Mouse (Mus musculus) limb, embryonic 13.5 days (tissue): Measurements from ENCODE around the gene Efna1. TPM values are rescaled to one million over a fixed set of nuclear protein-coding genes. Genes with fewer than 3 reads are reported as not detected.

Experiments used
- ATAC-seq: fragments of 200-750 bp; cut with Nextera tagmentation; 2 replicates; pipeline ENCODE4 v1.8.0; 2017; ENCODE audit warnings: low read depth, moderate number of reproducible peaks, moderate TSS enrichment; ENCODE audit not compliant: low FRiP score
- H3K27ac ChIP-seq: fragments of 300-500 bp; sonication (generic); 2 replicates; pipeline ENCODE4 v1.5.1; 2015; ENCODE audit warnings: inconsistent platforms, mild to moderate bottlenecking, moderate library complexity
- H3K27me3 ChIP-seq: fragments of 300-500 bp; sonication (generic); 2 replicates; pipeline ENCODE4 v1.6.1; 2015; ENCODE audit warnings: mild to moderate bottlenecking, inconsistent platforms
- H3K36me3 ChIP-seq: fragments of 300-500 bp; sonication (generic); 2 replicates; pipeline ENCODE4 v1.6.1; 2015; ENCODE audit warnings: inconsistent platforms, mild to moderate bottlenecking, moderate library complexity
- H3K4me1 ChIP-seq: fragments of 300-500 bp; sonication (generic); 2 replicates; pipeline ENCODE4 v1.6.1; 2015; ENCODE audit warnings: inconsistent platforms
- H3K4me2 ChIP-seq: fragments of 300-500 bp; sonication (generic); replicated peaks from 2 replicates; pipeline ENCODE4 v1.6.1; 2015; ENCODE audit warnings: inconsistent platforms, mild to moderate bottlenecking, moderate library complexity
- H3K4me3 ChIP-seq: fragments of 300-500 bp; sonication (generic); 2 replicates; pipeline ENCODE4 v1.5.1; 2015; ENCODE audit warnings: moderate library complexity, mild to moderate bottlenecking, inconsistent platforms
- H3K9ac ChIP-seq: fragments of 300-500 bp; sonication (generic); 2 replicates; pipeline ENCODE4 v1.6.1; 2015; ENCODE audit warnings: mild to moderate bottlenecking, inconsistent platforms
- H3K9me3 ChIP-seq: fragments of 300-500 bp; sonication (generic); 2 replicates; pipeline ENCODE4 v1.6.1; 2016; ENCODE audit warnings: inconsistent platforms
- WGBS: fragments of 180-500 bp; shearing (Covaris S2); methylation state at CpG from one replicate; pipeline ENCODE4 v1.1.7; 2015; 5-methylcytosine and 5-hydroxymethylcytosine counted together
- polyA plus RNA-seq: library from polyadenylated mRNA; unstranded; fragments of >200 nt; fragmentation: Nextera tagmentation; extraction: Ambion mirVana; gene quantifications from 2 replicates; pipeline ENCODE4 v1.2.1, GENCODE M21; 2015

Efna1 gene
- polyA plus RNA-seq, 1 experiment from 2014 or later, result 44.0 TPM

DNA sequence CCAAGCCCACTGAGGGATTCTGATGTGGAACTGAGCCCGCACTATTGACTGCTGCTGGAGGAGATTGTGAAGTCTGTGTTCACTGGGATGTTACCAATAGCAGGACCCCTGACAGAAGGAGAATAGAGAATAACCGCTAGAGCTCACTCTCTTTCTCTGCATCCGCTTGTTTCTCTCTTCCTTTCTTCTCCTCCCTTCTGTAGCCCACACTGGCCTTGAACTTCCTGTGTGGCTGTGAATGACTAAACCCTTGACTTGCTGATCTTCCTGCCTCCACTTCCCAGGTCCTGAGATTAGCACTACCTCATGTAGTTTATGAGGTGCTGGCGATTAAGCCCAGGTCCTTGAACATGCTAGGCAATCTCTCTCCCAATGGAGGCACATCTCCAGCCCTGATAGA lies 33.5 kb downstream of the Efna1 start:
- H3K36me3 ChIP-seq, result peaks cover 20% of the 10 kb centered on the region; the same call in 1 of the 2 replicates
- 87% methylated on average over 4 of the region's 4 CpGs for WGBS
- peak overlapping the region; percentile 87 for H3K9ac ChIP-seq
- H3K4me3 ChIP-seq, result peak overlapping the region; percentile 77
- H3K27me3 ChIP-seq, result no peaks in the 10 kb centered on the region
- H3K4me2 ChIP-seq, result peak overlapping the region; percentile 91
- H3K4me1 ChIP-seq, result peaks cover 57% of the 10 kb centered on the region
- H3K27ac ChIP-seq, result no peak overlapping the region
- no peaks in the 10 kb centered on the region for H3K9me3 ChIP-seq
- ATAC-seq, result no peak

DNA sequence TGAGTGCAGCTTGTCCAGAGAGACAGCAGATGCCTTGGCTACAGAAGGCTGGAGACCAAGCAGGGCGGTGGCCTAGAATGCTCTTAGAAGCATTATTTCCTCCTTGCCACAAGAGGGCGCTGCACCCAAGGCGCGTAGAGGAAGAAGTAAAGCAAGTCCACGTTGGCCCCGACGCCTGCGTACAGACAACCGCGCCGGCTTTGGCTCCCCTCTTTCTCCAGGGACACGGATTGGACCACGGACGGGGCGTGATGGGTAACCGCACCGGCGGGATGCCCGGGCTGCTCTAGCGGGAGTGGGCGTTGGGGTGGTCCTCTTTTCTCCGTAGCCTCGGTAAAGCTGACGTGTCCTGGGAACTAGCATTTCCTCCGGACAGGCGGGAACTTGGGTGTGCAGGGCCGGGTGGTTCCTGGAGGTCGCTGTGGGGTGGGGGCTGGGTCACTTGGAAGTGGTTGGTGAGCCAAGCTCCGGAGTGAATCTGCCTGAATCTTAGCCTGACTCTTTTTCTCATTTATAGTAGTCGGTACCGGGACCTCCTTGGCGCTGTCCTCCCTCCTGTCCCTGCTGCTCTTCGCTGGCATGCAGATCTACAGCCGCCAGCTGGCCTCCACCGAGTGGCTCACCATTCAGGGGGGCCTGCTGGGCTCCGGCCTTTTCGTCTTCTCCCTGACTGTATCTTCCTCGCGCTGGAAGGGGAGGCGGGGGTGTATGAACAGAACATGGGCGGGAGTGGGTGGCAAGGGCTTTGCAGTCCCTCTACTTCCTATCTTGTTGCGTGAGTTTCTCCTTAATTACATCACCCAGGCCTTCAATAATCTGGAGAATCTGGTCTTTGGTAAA lies 34.5 kb downstream of the Efna1 start, which contains the start of gene Trim46:
Gene Trim46, minus strand, starts transcription at position 49 of the 840 bp plus-strand sequence.
- no peaks in the 10 kb centered on the region for H3K9me3 ChIP-seq
- WGBS, result under 1% methylated on average over 42 of the region's 42 CpGs
- H3K4me2 ChIP-seq, result peak within 1 kb of the TSS; percentile 91
- H3K9ac ChIP-seq, result peak within 1 kb of the TSS; percentile 87
- H3K4me1 ChIP-seq, result peaks cover 52% of the 10 kb centered on the region
- H3K36me3 ChIP-seq, result peaks cover 29% of the 10 kb centered on the region
- H3K27me3 ChIP-seq, result no peaks in the 10 kb centered on the region
- ATAC-seq, result peak; percentile 73
- H3K27ac ChIP-seq, result peak within 1 kb of the TSS; percentile 74
- peak within 1 kb of the TSS; percentile 77 for H3K4me3 ChIP-seq

DNA sequence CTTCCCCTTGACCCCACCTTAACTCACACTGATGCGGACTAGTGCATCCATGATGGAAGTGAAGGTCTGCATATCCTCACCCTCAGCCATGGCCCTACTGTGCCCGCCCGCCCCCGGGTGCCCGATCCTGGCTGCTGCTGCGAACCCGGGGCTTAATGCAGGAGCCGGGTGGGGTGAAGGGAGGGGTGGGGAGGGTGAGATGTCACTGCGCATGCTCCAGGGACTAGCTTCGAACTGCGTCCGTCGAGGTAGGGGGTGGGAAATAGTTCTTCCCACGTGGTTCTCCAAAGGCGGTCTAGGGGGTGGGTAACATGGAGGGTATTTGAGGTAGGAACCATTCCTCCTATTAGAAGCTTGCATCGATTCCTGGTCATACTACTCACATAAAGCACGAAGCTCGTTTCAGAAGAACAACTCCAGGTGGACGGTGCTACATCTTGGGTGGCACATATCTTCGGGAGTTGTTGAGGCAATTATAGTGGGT lies 35.2 kb downstream of the Efna1 start, which contains the start of gene Krtcap2:
Gene Krtcap2, plus strand, starts transcription at position 279 of the 484 bp plus-strand sequence.
- Histone ChIP-seq H3K9me3 (no peaks in the 10 kb centered on the region), H3K4me2 (peak within 1 kb of the TSS; percentile 91), H3K27me3 (no peaks in the 10 kb centered on the region), H3K4me1 (peaks cover 45% of the 10 kb centered on the region), H3K9ac (peak within 1 kb of the TSS; percentile 87), H3K27ac (peak within 1 kb of the TSS; percentile 74), H3K4me3 (peak within 1 kb of the TSS; percentile 77), H3K36me3 (peaks cover 35% of the 10 kb centered on the region)
- WGBS, result 3% methylated on average over 19 of the region's 20 CpGs
- peak; percentile 21; the same call in 1 of the 2 replicates for ATAC-seq

DNA sequence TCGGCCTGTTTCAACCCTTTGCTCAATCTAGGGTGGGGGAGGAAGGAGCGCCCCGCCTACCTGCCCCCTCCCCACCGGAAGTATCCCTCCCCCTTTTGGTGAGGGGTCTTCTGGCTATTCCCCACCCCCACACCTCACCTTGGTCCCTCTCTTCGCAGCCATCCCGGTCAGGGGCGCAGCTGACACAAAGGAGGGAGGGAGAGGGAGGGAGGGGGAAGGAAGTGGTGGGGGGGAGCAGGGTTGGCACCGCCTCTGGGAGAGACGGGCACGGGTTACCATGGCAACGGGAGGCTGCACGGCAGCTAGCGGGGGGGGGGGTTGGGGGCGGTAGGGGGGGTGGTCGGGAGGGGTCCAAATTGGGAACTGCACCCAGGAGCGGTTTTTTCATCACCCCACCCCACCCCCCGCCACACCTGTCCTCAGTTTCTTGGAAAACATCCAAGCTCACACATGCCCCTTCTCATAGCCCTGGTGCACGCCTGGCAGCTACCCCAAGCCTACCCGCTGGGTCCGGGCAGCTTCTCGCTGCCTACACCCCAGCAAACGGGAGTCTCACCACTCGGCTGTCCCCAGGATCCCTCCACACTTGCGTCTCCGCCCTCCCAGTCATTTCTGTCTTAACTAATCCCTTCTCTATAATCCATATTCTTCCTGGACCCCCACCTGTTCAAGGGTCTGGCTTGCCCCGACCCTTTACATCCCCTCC lies 35.8 kb downstream of the Efna1 start:
- H3K27ac ChIP-seq, result peak overlapping the region; percentile 74
- H3K4me2 ChIP-seq, result peak overlapping the region; percentile 91
- H3K27me3 ChIP-seq, result no peaks in the 10 kb centered on the region
- under 1% methylated on average over 19 of the region's 26 CpGs for whole genome bisulfite sequencing
- peak; percentile 41; the same call in 1 of the 2 replicates for ATAC-seq
- peaks cover 39% of the 10 kb centered on the region for H3K4me1 ChIP-seq
- H3K4me3 ChIP-seq, result peak overlapping the region; percentile 77
- no peaks in the 10 kb centered on the region for H3K9me3 ChIP-seq
- H3K9ac ChIP-seq, result peak overlapping the region; percentile 58
- peaks cover 40% of the 10 kb centered on the region for H3K36me3 ChIP-seq

DNA sequence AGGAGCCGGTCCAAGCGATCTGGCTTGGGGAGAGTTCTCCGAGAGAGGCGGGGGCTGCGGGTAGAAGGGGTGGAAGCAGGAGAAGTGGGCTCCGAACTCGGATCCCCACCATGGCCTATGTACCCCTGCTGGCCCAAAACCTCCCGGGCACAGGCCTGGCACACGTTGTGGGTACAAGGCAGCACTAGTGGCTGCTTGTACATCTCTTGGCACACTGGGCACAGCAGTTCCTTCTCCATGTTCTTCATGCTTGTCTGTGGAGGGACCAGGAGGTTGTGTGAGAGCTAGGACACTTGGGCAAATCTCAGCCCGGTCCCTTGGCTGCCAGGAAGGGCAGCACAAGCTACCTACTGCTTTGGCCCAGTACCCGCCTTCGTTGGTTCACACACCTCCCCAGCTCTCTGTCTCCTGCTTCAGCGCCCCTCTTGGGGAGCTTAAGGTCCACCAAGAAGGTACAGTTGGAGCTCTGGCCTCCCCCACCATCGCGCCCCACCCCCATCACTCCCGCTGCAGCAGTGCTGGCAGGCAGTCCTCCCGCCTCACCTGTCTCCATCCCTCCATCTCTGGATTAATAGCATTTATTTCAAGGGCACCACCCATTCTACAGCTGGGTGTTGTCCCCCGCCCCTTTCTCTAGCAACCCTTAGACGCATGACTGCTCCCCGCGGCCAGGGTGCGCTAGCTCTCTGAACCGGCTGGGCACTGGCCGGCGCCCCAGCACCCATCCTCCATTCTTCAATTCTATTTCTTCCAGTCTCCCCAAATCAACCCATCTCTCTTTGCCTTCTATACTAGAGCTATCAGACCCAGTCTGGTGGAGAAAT lies 36.6 kb downstream of the Efna1 start:
- peak overlapping the region; percentile 58 for H3K9ac ChIP-seq
- H3K27ac ChIP-seq, result peak overlapping the region; percentile 74
- peaks cover 40% of the 10 kb centered on the region for H3K36me3 ChIP-seq
- peak overlapping the region; percentile 77 for H3K4me3 ChIP-seq
- H3K4me1 ChIP-seq, result peaks cover 39% of the 10 kb centered on the region
- H3K27me3 ChIP-seq, result no peaks in the 10 kb centered on the region
- WGBS, result 12% methylated on average over 25 of the region's 25 CpGs
- H3K4me2 ChIP-seq, result peak overlapping the region; percentile 91
- 0 out of 2 replicates have a peak, but pooled peaks have one; percentile 10 for ATAC-seq
- no peaks in the 10 kb centered on the region for H3K9me3 ChIP-seq

DNA sequence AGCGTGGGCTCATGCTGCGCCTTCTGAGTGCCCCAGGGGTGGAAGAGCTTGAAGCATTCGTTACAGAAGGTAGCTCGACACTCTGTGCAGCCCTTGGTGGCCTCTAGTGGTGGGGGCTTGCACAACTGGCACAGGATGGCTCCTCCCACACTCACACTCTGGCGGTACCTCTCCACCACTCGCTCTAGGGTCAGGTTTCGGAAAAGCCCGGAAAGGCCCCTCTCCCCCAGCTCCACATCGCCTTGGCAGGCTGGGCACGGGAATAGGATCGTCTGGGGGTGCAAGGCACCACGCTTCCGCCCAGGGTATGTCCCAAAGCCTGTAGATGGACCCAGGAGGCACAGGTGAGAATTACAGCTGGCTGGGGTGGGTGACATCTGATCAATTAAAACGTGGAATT lies 37.3 kb downstream of the Efna1 start:
- Histone ChIP-seq H3K9me3 (no peaks in the 10 kb centered on the region), H3K4me2 (peak overlapping the region; percentile 91), H3K9ac (peak overlapping the region; percentile 58), H3K27ac (peak overlapping the region; percentile 10; the same call in 1 of the 2 replicates), H3K4me3 (peak overlapping the region; percentile 77), H3K4me1 (peaks cover 39% of the 10 kb centered on the region), H3K36me3 (peaks cover 41% of the 10 kb centered on the region), H3K27me3 (no peaks in the 10 kb centered on the region)
- peak; percentile 32; the same call in 1 of the 2 replicates for ATAC-seq
- WGBS, result 10% methylated on average over 14 of the region's 14 CpGs

DNA sequence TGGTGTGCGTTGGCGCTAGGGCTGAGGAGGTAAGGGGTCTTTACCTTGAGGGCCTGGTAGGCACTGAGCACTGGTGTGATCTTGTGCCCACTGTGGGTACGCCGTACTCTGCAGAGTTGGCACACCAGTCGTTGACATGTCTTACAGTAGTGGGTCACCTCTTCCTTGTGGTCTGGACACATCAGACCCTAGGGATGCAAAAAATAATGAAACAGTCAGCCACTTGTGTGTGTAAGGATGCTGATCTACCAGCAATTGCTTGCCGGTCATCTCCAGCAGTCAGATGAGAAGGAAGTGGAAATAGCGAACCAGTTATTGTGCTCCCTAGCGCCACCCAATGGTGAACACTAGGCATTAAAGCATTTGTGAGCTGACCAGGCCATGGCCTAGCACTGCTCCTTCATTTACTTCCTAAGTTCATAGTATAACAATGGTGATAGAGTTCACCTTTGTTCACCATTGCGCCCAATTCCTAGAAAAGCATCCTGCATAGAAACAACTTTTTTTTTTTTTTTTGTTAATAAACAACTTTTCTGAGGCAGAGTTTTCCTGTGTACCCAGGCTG lies 38.5 kb downstream of the Efna1 start:
- 73% methylated on average over 9 of the region's 9 CpGs for WGBS
- no peak overlapping the region for H3K4me3 ChIP-seq
- peaks cover 33% of the 10 kb centered on the region for H3K4me1 ChIP-seq
- H3K9me3 ChIP-seq, result no peaks in the 10 kb centered on the region
- no peak overlapping the region for H3K9ac ChIP-seq
- H3K36me3 ChIP-seq, result peaks cover 42% of the 10 kb centered on the region
- no peak for ATAC-seq
- H3K27ac ChIP-seq, result no peak overlapping the region
- H3K4me2 ChIP-seq, result no peak overlapping the region
- H3K27me3 ChIP-seq, result no peaks in the 10 kb centered on the region

DNA sequence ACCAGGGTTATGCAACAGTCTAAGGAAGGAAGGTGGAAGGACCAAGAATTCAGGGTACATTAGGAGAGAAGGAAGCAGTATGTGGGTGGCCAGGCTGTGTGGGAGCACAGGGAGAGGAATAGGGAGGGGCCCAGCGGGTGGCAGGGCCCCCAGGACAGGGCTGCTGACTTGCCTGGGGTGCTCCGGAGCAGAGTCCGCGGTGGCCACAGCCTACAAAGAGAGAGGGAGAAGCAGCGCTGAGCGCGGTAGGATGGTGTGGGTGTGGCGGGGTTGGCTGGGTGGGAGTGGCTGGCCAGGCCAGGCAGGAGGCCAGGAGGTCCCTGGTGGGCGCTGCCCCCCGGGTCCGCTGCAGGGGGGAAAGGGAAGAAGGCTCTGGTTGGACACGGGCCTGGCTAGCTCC lies 42.4 kb downstream of the Efna1 start:
- Histone ChIP-seq H3K36me3 (peaks cover 77% of the 10 kb centered on the region), H3K27me3 (no peaks in the 10 kb centered on the region), H3K4me3 (no peak overlapping the region), H3K4me2 (no peak overlapping the region), H3K27ac (no peak overlapping the region), H3K4me1 (peaks cover 4% of the 10 kb centered on the region), H3K9ac (no peak overlapping the region), H3K9me3 (no peaks in the 10 kb centered on the region)
- 77% methylated on average over 11 of the region's 12 CpGs for WGBS
- ATAC-seq, result no peak

DNA sequence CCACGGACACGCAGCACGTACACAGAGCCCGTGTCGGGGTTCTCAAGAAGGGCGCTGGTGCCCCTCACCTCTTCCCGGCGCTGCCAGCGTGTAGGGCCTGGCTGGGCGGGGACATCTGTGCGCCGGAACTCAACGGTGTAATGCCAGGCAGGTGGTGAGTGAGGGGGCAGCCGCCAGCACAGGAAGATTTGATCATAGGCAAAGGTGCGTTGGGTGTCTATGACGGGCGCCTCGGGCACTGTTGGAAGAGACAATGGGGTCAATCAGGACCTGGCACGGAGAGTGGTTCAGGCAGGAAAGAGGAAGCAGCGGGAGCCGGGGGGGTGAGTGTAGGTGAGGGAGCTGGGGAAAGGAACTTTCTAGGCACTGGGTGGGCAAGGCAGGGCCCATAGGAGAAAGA lies 43.3 kb downstream of the Efna1 start:
- WGBS, result 92% methylated on average over 21 of the region's 21 CpGs

DNA sequence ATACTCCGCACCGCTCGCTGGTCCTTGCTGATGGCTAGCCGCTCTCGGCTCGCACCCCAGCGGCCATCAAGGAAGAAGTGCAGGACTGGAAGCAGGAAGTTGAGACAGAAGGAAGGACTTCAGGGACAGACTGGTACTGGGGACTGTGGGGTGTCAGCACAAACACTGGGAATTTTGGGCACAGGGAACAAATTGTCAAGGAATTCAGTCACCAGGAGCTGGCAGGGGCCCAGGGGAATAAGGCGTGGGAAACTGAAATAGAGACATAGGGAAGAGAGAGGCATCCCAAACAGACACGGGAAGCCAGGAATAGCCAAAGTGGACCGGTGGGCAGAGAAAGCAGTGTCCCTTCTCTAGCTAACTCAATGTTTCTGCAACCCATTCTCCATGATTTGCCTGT lies 44.4 kb downstream of the Efna1 start:
- Histone ChIP-seq H3K4me3 (no peak overlapping the region), H3K9ac (no peak overlapping the region), H3K9me3 (no peaks in the 10 kb centered on the region), H3K27me3 (peaks cover 4% of the 10 kb centered on the region), H3K4me1 (no peaks in the 10 kb centered on the region), H3K4me2 (no peak overlapping the region), H3K27ac (no peak overlapping the region), H3K36me3 (peaks cover 68% of the 10 kb centered on the region)
- no peak for ATAC-seq
- WGBS, result 88% methylated on average over 10 of the region's 10 CpGs

More for the DNA sequence above, 43.3 kb downstream of the Efna1 start:
- Histone ChIP-seq H3K4me2 (no peak overlapping the region), H3K27me3 (no peaks in the 10 kb centered on the region), H3K27ac (no peak overlapping the region), H3K4me1 (no peaks in the 10 kb centered on the region), H3K4me3 (no peak overlapping the region), H3K36me3 (peaks cover 77% of the 10 kb centered on the region), H3K9ac (no peak overlapping the region), H3K9me3 (no peaks in the 10 kb centered on the region)
- no peak for ATAC-seq

DNA sequence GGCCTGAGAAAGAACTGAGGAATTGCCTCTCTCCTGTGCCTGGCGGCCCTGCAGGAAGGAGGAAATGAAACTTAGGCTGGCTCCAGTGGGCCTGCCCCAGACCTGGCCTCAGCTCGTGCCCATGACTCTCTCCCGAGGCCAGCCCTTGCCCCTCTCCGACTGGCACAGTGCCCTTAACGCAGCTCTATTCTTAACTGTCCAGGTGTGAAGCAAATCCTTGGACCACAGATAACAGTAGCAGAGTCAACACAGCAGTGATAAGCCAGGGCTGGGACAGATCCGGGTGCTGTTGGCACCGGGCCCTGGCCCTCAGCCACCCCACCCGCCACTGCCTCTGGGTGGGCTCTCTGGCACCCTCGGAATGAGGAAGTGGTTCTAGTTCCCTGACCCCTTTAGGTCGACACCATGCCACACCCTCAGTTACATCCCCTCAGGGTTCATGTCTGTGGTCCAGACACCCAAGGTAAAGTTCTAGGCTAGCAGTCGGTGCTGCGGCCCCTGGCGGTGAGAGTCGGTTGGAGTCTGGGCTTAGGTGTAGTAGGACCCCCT lies 47.3 kb downstream of the Efna1 start:
- Histone ChIP-seq H3K36me3 (peaks cover 46% of the 10 kb centered on the region), H3K4me1 (peaks cover 8% of the 10 kb centered on the region; the same call in 1 of the 2 replicates), H3K9ac (no peak overlapping the region), H3K27me3 (peaks cover 25% of the 10 kb centered on the region), H3K27ac (no peak overlapping the region), H3K4me2 (no peak overlapping the region), H3K4me3 (no peak overlapping the region), H3K9me3 (no peaks in the 10 kb centered on the region)
- ATAC-seq, result no peak
- 79% methylated on average over 14 of the region's 14 CpGs for WGBS
